Mouse (Mus musculus): ENCODE measurements around the gene Eml3.

Gene Eml3

GRCm38 (mm10) chr19:8914212-8914611 lies 15.1 kb upstream of the Eml3 start:
- DNase-seq (ENCODE audit: low read depth, low spot score), result no peak

- DNase-seq (ENCODE audit: low read depth, low spot score), result peak; percentile 47
Measured at GRCm38 (mm10) chr19:8919000-8919399, 10.4 kb upstream of the Eml3 start.

GRCm38 (mm10) chr19:8919684-8920072 lies 9.7 kb upstream of the Eml3 start:
- no peak for DNase-seq (ENCODE audit: low read depth, low spot score)

DNA sequence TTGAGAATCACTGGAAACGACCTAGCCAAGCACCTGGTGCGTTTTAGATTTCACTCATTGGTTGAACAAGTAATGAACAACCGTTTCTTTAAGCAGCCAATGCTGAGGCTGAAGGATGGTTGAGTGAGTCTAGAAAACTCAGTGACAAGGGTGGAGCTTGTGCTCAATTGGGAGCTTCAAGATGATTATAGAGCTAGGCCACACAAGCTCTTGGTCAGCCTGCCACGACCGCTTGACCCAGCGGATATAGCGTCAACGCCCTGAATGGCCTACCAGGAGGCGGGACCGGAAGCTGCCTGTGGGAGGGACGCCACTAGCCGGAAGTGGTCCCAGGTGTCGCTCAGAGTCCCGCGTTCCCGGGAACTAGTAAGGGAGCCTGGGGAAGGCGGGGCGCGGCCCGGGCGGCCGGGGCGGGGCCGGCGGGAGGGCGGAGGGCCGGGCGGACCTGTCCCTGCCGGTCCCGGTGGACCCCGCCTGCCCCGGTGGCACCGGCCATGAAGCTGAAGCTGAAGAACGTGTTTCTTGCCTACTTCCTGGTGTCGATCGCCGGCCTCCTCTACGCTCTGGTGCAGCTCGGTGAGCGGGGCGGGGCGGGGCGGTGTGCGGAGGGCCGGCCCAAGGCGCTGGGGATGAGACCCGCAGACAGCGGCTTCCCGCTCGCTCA lies 9.1 kb upstream of the Eml3 start, which contains the start of gene B3gat3:
Gene B3gat3 (plus strand): TSS at position 302 of the 664 bp plus-strand sequence.
- peak; percentile 85 for DNase-seq (ENCODE audit: low read depth, low spot score)

DNA sequence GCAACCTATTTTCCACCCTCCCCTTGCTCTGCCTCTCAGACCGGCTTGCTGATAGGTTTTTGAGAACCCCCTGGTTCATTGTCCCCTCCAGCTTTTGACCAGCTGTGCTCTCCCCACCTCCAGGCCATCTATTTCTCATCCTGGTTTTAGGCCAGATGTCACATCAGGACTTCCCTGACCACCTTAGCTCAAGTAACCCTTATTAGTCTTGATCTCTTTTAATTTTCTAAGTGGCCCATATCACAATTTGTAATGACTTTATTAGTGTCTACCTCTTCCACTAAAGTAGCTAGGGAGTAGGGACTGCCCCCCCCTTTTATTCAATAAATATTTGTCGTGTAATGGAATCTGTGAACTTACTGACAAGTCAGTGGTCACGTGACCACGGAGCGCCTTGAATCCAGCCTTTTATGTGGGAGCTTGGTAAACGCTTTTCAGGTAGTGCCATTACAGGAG lies 8.5 kb upstream of the Eml3 start:
- peak; percentile 84 for DNase-seq (ENCODE audit: low read depth, low spot score)

GRCm38 (mm10) chr19:8921741-8922140 lies 7.6 kb upstream of the Eml3 start:
- peak; percentile 33 for DNase-seq (ENCODE audit: low read depth, low spot score)

DNA sequence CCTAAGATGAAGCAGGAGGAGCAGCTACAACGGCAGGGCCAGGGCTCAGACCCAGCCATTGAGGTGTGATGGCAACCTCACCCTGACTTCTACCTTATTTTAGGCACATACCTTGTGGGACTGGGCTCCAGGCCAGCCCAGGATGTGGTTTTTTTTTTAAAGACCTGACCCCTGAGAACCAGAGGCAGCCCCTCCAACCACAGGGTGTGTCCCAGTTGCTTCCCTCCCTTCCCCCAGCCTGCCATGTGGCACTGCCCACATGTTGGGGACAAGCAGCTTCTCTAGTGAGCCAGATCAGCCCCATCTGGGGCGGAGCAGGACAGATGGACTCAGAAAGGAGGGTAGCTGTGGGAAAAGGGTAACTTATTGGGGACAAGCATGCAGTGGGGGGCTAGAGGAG lies 2.6 kb upstream of the Eml3 start:
- DNase-seq (ENCODE audit: low read depth, low spot score), result peak; percentile 66

DNA sequence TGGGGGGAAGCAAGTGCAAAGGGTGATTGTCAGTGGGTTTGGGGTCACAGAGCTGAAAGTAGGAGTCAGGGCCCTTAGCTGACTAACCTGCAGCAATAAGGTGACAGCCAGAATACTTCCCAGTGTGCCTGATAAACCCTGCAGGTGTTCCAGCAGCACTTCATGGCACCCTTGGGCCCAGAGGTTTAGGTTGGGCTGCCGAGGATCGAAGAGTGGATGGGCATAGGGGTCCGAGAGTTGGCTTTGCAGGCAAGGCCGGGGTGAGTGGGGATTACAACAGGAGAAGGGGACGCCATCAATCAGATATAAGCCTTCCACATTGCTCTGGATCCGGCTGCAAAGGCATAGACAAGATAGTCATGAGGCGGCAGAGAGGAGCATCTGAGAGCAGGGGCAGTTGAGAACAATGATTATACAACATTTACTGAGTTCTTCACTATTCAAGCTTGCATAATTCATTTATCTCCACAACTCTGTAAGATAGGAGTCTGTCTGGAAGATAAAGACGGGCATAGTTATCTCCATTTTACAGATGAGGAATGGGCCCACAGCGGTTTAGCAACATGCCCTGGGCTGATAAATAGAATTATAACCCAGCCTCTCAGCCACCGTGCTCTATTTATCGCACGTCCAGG lies 1.3 kb upstream of the Eml3 start:
- no peak for DNase-seq (ENCODE audit: low read depth, low spot score)

GRCm38 (mm10) chr19:8928689-8929223 lies 596 bp upstream of the Eml3 start:
- DNase-seq (ENCODE audit: low read depth, low spot score), result no peak

DNA sequence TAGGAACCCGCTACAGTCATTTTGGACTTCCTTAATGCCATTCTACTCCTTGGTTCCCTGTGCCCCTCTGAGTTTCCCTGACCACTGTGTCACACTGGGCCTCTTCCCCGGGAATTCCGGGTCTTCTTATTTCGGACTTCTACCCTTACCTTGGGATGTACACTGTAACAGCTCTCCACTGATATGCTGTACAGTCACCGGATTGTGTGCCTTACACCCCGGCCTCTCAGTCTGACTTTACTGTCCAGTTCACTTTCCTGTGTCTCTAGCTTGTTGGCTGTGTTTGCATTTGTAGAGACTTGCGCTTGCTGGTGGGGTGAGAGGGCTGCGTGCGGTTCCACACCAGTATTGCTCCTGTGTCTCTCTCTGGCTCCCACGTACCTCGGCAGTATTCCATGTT lies 765 bp downstream of the Eml3 start:
- no peak for DNase-seq (ENCODE audit: low read depth, low spot score)

GRCm38 (mm10) chr19:8930771-8931170 lies 1.4 kb downstream of the Eml3 start:
- DNase-seq (ENCODE audit: low read depth, low spot score), result no peak

DNA sequence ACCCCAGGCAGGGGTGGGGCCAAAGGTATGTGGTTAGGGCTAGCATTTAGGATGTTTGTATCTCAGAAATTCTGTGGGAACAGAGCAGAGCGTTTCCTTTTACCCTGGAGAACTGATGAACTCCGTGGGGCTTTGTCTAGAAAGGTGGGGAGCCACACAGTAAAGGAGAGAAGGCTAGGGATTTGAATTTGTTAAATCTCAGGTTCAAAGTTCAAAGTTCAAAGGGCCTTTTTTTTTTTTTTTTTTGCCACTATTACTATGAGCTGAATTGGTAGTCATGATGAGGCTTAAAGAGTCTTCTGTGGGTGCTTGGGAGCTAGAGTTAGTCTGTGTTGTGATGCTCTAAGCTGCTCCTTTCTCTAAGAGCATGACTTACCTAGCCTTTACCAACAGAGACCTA lies 7.4 kb downstream of the Eml3 start:
- no peak for DNase-seq (ENCODE audit: low read depth, low spot score)

DNA sequence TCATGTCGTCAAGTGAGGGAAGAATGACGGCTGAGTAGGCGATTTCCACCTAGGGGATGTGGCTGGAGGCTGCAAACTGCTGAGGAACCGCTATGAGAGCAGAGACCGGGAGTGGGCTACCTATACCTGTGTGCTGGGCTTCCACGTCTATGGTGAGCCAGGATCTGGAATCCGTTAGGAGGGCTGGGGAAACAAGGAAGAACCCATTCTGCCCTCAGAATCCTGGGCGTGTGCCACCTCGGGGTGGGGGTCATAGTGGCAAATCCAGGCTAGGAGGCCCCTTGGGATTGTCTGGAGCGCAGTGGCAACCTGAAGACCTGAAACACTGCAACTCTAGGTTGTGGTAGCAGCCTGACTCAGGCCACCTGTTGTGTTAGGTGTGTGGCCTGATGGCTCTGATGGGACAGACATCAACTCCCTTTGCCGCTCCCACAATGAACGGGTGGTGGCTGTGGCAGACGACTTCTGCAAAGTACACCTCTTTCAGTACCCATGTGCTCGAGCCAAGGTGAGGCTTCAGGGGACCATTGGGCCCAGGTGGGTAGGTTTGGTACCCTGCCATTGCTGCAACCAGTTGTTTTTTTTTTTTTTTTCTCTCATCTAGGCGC lies 11.3 kb downstream of the Eml3 start:
- no peak for DNase-seq (ENCODE audit: low read depth, low spot score)

GRCm38 (mm10) chr19:8941136-8941514 lies 11.8 kb downstream of the Eml3 start:
- no peak for DNase-seq (ENCODE audit: low read depth, low spot score)

- DNase-seq (ENCODE audit: low read depth, low spot score), result peak; percentile 98
Measured at GRCm38 (mm10) chr19:8941515-8942217, 12.3 kb downstream of the Eml3 start, which contains the start of gene Mta2. Gene Mta2 (plus strand): TSS chr19:8941875.

GRCm38 (mm10) chr19:8942276-8942964 lies 13.1 kb downstream of the Eml3 start:
- peak; percentile 81 for DNase-seq (ENCODE audit: low read depth, low spot score)

DNA sequence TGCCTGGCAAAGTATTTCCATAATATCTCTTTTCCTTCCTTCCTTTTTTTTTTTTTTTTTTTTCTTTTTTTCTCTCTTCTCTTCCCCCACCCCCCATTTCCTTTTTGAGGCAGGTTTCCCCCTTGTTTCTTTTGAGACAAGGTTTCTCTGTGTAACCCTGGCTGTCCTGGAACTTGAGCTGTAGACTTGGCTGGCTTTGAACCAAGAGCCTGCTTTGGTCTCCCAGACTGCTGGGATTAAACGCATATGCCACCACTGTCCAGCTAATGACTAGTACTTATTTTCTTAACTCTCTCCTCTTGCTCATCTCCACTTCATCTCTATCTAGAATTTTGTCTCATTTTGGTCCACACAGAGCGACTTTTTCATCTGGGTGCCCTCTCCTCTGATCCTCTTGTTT lies 13.7 kb downstream of the Eml3 start:
- no peak for DNase-seq (ENCODE audit: low read depth, low spot score)

DNA sequence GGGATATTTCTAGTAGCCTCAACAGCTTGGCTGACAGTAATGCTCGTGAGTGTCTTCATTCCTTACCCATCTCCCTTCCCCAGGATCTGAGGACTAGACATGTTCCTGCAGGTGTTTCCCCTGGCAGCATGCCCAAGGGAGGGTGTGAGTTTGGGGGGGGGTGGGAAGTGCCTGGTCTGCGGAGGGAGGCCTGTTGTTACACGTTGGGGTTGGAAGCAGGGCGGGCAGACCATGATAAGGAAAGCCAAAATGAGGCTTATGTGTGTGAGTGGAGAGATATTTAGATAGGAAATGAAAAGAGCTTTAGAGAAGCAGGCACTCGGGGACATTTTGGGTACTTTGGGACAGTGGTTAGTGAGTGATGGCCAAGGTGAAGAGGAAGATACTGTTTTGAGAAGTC lies 14.7 kb downstream of the Eml3 start:
- DNase-seq (ENCODE audit: low read depth, low spot score), result peak; percentile 30

- DNase-seq (ENCODE audit: low read depth, low spot score), result peak; percentile 74
Measured at GRCm38 (mm10) chr19:8944750-8945149, 15.4 kb downstream of the Eml3 start.

GRCm38 (mm10) chr19:8945251-8945650 lies 15.9 kb downstream of the Eml3 start:
- no peak for DNase-seq (ENCODE audit: low read depth, low spot score)

GRCm38 (mm10) chr19:8946929-8947328 lies 17.6 kb downstream of the Eml3 start:
- DNase-seq (ENCODE audit: low read depth, low spot score), result no peak

Data from CD4-positive helper T cell, adult 2 months (primary cell).